Mouse (Mus musculus) forebrain, embryonic 16.5 days (tissue): ENCODE measurements around the gene Fbxo22. TPM values are rescaled to one million over a fixed set of nuclear protein-coding genes. Genes with fewer than 3 reads are reported as not detected.
"Not testable (repeated sequence)": the region's sequence is repeated elsewhere in the genome, so short reads cannot be mapped to it uniquely, and the experiment has no call there.

ENCODE experiments used
- ATAC-seq: fragments of 200-750 bp; cut with Nextera tagmentation; 2 replicates; pipeline ENCODE4 v1.8.0; 2017; ENCODE audit warnings: mild to moderate bottlenecking, moderate library complexity
- H3K27ac ChIP-seq: fragments of 300-500 bp; sonication (generic); 2 replicates; pipeline ENCODE4 v1.5.1; 2014; ENCODE audit warnings: low read length, control low read depth
- H3K27me3 ChIP-seq: fragments of 300-500 bp; sonication (generic); replicated peaks from 2 replicates; pipeline ENCODE4 v1.6.1; 2014; ENCODE audit warnings: low read length; ENCODE audit not compliant: control insufficient read depth, insufficient read depth
- H3K36me3 ChIP-seq: fragments of 300-500 bp; sonication (generic); 2 replicates; pipeline ENCODE4 v1.6.1; 2014; ENCODE audit not compliant: control insufficient read depth, insufficient read depth
- H3K4me1 ChIP-seq: fragments of 300-500 bp; sonication (generic); replicated peaks from 2 replicates; pipeline ENCODE4 v1.6.1; 2014; ENCODE audit warnings: low read length; ENCODE audit not compliant: control insufficient read depth, insufficient read depth
- H3K4me2 ChIP-seq: fragments of 300-500 bp; sonication (generic); 2 replicates; pipeline ENCODE4 v1.6.1; 2014; ENCODE audit warnings: mild to moderate bottlenecking, low read length, control low read depth
- H3K4me3 ChIP-seq: fragments of 300-500 bp; sonication (generic); replicated peaks from 2 replicates; pipeline ENCODE4 v1.5.1; 2014; ENCODE audit warnings: mild to moderate bottlenecking, low read length, control low read depth
- H3K9ac ChIP-seq: fragments of 300-500 bp; sonication (generic); replicated peaks from 2 replicates; pipeline ENCODE4 v1.6.1; 2014; ENCODE audit warnings: low read depth, low read length, control low read depth
- H3K9me3 ChIP-seq: fragments of 300-500 bp; sonication (generic); 2 replicates; pipeline ENCODE4 v1.6.1; 2016; ENCODE audit warnings: low read length; ENCODE audit not compliant: control insufficient read depth
- WGBS: fragments of 180-500 bp; shearing (Covaris S2); extraction: QIAGEN DNeasy Blood & Tissue Kit; methylation state at CpG from one replicate; pipeline ENCODE4 v1.1.7; 2014; 5-methylcytosine and 5-hydroxymethylcytosine counted together
- polyA plus RNA-seq: library from polyadenylated mRNA; unstranded; fragments of >200 nt; fragmentation: Nextera tagmentation; extraction: Ambion mirVana; gene quantifications from 2 replicates; pipeline ENCODE4 v1.2.1, GENCODE M21; 2015

The Fbxo22 gene
- polyA plus RNA-seq, 1 experiment from 2014 or later = 91.4 TPM

DNA sequence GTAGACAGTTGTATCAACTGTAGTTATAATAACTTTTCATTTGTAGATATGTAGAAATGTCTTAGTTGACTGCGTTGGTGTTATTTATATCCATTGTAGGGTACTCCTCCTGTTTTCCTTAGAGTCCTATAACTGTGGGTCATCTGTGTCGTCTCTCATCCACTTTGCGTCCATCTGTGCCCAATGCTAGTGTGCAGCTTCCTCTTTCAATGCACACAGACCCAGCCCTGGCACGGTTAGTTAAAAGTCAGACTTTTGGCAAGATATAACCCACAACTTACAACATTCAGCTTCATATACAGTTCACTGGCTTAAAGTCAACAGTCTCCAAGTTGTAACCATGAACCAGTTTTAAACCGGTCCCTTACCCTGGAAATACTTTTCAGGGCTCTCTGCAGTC, 23.4 kb downstream of the Fbxo22 start:
- Histone ChIP-seq H3K36me3 (no peaks in the 10 kb centered on the region), H3K4me1 (no peaks in the 10 kb centered on the region), H3K9me3 (no peaks in the 10 kb centered on the region), H3K4me2 (no peak overlapping the region), H3K27me3 (no peaks in the 10 kb centered on the region), H3K4me3 (no peak overlapping the region), H3K27ac (no peak overlapping the region), H3K9ac (no peak overlapping the region)
- no peak for ATAC-seq
- WGBS = 87% methylated on average over 5 of the region's 5 CpGs

DNA sequence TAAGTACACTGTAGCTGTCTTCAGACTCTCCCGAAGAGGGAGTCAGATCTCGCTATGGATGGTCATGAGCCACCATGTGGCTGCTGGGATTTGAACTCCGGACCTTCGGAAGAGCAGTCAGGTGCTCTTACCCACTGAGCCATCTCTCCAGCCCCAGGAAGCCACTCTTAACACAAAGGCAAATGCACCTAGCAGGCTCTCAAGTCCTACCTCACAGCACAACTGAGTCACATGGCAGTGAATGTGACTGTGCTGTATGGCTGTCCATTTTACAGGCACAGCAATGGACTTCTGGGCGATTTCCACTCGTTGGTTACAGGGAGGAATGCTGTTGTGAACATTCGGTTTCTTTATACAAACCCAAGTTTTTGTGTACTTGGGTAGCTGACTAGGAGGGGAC, 23.9 kb downstream of the Fbxo22 start:
- ATAC-seq = no peak
- Histone ChIP-seq H3K4me1 (no peaks in the 10 kb centered on the region), H3K4me3 (no peak overlapping the region), H3K9me3 (no peaks in the 10 kb centered on the region), H3K36me3 (no peaks in the 10 kb centered on the region), H3K27ac (no peak overlapping the region), H3K4me2 (no peak overlapping the region), H3K9ac (no peak overlapping the region), H3K27me3 (no peaks in the 10 kb centered on the region)
- WGBS = 90% methylated on average over 7 of the region's 7 CpGs

DNA sequence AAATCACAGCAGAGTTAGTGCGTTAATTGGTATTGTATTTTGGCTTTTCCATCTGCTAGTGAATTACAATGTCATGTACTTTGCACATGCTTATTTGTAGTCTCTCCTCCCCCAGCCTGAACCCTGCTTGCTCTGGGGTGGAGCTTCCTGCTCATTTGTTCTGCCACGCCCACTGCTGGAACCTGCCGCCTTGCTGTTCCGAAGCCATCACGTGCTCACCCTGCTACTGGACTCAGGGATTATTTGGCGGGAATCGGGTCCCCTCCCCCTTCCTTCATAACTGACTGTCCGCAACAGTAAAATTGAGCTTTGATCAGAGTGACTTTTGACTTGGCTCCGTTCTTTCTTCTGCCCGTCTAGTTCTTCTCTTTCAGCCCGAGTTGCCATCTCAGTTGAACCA, 24.4 kb downstream of the Fbxo22 start:
- ATAC-seq, H3K4me2 ChIP-seq, H3K9ac ChIP-seq, H3K4me1 ChIP-seq, H3K9me3 ChIP-seq, H3K27me3 ChIP-seq, H3K36me3 ChIP-seq, H3K4me3 ChIP-seq, H3K27ac ChIP-seq: not testable (repeated sequence)
- 76% methylated on average over 11 of the region's 11 CpGs for WGBS

GRCm38 (mm10) chr9:55236235-55237165, 27.8 kb downstream of the Fbxo22 start:
- H3K36me3 ChIP-seq = no peaks in the 10 kb centered on the region
- H3K4me1 ChIP-seq = no peaks in the 10 kb centered on the region
- no peaks in the 10 kb centered on the region for H3K27me3 ChIP-seq
- no peaks in the 10 kb centered on the region for H3K9me3 ChIP-seq
- H3K4me2 ChIP-seq = no peak overlapping the region
- no peak overlapping the region for H3K4me3 ChIP-seq
- ATAC-seq = no peak
- WGBS = 76% methylated on average over 13 of the region's 13 CpGs
- no peak overlapping the region for H3K27ac ChIP-seq
- no peak overlapping the region for H3K9ac ChIP-seq

DNA sequence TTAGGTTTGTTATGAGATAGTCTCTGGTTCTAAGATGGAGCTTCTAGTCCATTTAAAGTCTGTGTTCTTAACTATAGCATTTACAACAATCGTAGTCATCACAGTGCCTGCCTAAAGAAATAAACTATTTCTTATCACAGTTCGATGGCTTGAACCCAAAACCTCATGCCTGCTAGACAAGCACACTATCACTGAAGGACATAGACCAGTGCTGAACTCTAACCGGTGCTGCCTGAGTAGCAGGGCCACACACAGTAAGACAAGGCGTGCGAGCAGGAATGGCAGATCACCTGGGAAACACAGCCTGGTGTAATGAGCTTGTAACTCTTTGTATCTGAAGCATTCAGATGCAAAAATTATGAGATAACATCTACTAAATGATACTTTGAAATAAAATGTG, 32.1 kb downstream of the Fbxo22 start:
- H3K4me3 ChIP-seq = no peak overlapping the region
- H3K27ac ChIP-seq = no peak overlapping the region
- H3K27me3 ChIP-seq = no peaks in the 10 kb centered on the region
- no peak for ATAC-seq
- WGBS = 87% methylated on average over 5 of the region's 5 CpGs
- H3K36me3 ChIP-seq = no peaks in the 10 kb centered on the region
- H3K9ac ChIP-seq = no peak overlapping the region
- H3K4me1 ChIP-seq = no peaks in the 10 kb centered on the region
- no peaks in the 10 kb centered on the region for H3K9me3 ChIP-seq
- no peak overlapping the region for H3K4me2 ChIP-seq

DNA sequence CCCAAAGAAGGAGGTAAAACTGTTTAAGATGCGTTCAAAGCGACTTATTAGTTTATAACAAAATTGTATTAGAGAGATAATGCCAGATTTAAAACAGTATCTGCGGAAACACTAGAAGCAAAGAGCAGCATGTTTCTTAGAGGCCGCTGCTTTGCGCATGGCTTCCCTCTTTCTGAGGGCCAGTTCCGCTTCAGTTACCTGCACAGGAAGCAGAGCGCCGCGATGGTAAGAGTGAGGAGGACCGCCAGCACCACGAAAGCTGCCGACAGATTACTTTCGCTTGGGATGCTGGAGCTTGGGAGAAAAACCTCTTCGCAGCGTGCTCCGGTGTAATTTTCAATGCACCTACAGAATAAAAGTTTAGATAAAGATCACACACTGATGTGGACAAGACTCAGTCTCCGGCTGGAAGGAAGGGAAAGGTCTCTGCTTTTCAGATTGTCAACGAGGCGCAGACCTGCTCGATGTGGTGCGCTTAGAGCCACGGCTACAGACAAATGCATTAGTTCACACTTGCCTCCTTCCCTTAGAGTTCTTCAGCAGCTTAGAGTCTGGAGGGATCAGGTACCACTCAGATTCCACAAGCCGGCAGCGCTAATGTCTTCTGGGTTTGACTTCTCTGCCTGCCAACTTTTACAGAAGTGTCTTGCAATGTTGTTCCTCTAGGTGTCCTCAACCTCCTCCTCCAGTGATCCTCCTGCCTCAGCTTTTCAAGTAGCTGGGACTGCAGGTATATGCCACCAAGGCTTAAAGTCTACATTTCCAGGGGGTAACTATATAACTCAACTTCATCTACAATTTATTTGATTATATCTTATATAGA, 33.3 kb downstream of the Fbxo22 start:
- ATAC-seq = no peak
- Histone ChIP-seq H3K4me1 (no peaks in the 10 kb centered on the region), H3K9ac (no peak overlapping the region), H3K27me3 (no peaks in the 10 kb centered on the region), H3K36me3 (no peaks in the 10 kb centered on the region), H3K27ac (no peak overlapping the region), H3K4me3 (0 out of 2 replicates have a peak overlapping the region, but pooled peaks have one; percentile 6), H3K4me2 (peak overlapping the region; percentile 15), H3K9me3 (no peaks in the 10 kb centered on the region)
- WGBS = 35% methylated on average over 24 of the region's 24 CpGs

DNA sequence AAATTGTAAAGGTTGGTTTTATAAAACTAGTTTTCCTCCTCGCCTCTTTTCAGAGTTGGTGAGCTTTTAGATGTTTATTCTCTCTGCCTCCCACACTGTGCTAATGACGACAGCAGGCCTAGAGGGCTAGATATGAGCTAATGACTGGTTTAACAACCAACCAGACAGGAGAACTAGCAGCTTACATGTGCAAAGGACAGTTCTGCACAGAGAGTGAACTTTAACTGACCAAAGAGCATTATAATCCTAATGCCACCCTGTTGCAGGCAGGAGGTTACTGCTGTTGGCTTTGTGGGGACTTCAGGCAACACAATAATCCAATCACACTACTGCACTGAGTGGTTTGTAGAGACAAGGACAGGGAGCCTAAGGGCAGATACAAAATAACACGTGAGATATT, 34.6 kb downstream of the Fbxo22 start:
- 74% methylated on average over 3 of the region's 3 CpGs for WGBS
- Histone ChIP-seq H3K4me3 (no peak overlapping the region), H3K9me3 (no peaks in the 10 kb centered on the region), H3K27ac (no peak overlapping the region), H3K36me3 (no peaks in the 10 kb centered on the region), H3K4me2 (no peak overlapping the region), H3K4me1 (no peaks in the 10 kb centered on the region), H3K9ac (no peak overlapping the region), H3K27me3 (no peaks in the 10 kb centered on the region)
- no peak for ATAC-seq

DNA sequence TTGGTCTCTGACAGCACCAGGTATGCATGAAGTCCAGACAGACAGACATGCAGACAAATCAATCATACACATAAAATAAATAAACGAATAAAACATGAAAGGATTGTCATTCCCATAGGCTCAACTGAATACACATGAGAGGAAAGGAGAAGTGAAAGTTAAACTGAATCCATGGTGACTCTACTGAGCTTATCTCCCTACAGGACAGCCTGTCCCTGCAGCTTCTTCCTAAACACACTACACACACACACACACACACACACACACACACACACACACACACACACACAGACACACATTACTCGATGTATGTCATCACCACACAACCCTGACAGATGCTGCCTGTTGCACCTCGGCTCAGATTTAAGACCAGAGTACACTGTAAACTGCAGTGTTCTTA, 35.4 kb downstream of the Fbxo22 start:
- no peaks in the 10 kb centered on the region for H3K4me1 ChIP-seq

DNA sequence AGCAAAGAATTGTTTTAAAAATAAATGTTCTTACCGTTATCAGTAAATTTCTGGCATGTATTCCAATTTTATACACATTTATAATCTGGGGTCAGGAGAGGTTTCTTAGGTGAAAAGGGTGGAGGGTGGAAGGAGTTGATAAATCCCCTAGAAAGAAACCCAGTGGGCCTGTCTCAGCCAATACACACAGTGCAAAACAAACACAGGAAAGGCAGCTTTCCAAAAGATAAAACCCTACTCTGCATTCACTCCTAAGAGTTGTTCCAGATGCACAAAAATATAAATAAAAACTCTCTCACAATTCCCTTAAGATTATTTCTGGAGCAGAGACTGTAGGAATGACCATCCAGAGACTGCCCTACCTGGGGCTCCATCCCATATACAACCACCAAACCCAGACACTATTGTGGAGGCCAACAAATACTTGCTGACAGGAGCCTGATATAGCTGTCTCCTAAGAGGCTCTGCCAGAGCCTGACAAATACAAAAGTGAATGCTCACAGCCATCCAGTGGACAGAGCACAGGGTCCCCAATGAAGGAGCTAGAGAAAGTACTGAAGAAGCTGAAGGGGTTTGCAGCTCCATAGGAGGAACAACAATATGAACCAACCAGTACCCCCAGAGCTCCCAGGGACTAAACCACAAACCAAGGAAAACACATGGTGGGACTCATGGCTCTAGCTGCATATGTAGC, 36.5 kb downstream of the Fbxo22 start:
- not testable (repeated sequence) for H3K36me3 ChIP-seq, H3K9me3 ChIP-seq, ATAC-seq, H3K27me3 ChIP-seq, H3K4me2 ChIP-seq, H3K27ac ChIP-seq, H3K9ac ChIP-seq, H3K4me1 ChIP-seq, H3K4me3 ChIP-seq
- WGBS = 100% methylated on average over 1 of the region's 1 CpGs

More for the DNA sequence above, 35.4 kb downstream of the Fbxo22 start:
- H3K36me3 ChIP-seq = no peaks in the 10 kb centered on the region
- no peaks in the 10 kb centered on the region for H3K9me3 ChIP-seq
- WGBS = 85% methylated on average over 3 of the region's 3 CpGs
- no peak overlapping the region for H3K4me3 ChIP-seq
- no peak overlapping the region for H3K27ac ChIP-seq
- no peaks in the 10 kb centered on the region for H3K27me3 ChIP-seq
- no peak for ATAC-seq
- no peak overlapping the region for H3K9ac ChIP-seq
- no peak overlapping the region for H3K4me2 ChIP-seq
